Mouse (Mus musculus) ovary, adult 18-20 months (tissue): ENCODE measurements around the gene Glrx5.

Experiments used
- DNase-seq: peaks from one replicate; pipeline ENCODE4 v3.0.0; 2022; ENCODE audit warnings: low spot score, mixed read lengths

Glrx5 gene

GRCm38 (mm10) chr12:105073708-105074107, 41.2 kb downstream of the Glrx5 start:
- DNase-seq = no peak

GRCm38 (mm10) chr12:105075496-105075895, 43.0 kb downstream of the Glrx5 start:
- no peak for DNase-seq

- DNase-seq = no peak
Observed at GRCm38 (mm10) chr12:105076511-105076910, 44.0 kb downstream of the Glrx5 start.

GRCm38 (mm10) chr12:105077232-105077631, 44.7 kb downstream of the Glrx5 start:
- DNase-seq = no peak

GRCm38 (mm10) chr12:105084171-105084570, 51.7 kb downstream of the Glrx5 start:
- DNase-seq = no peak

- DNase-seq = no peak
Observed at GRCm38 (mm10) chr12:105084816-105085215, 52.3 kb downstream of the Glrx5 start.

- no peak for DNase-seq
Observed at GRCm38 (mm10) chr12:105085296-105085695, 52.8 kb downstream of the Glrx5 start.

- DNase-seq = no peak
Observed at GRCm38 (mm10) chr12:105086781-105087180, 54.3 kb downstream of the Glrx5 start.

- DNase-seq = no peak
Observed at GRCm38 (mm10) chr12:105087353-105087752, 54.9 kb downstream of the Glrx5 start.

- no peak for DNase-seq
Observed at GRCm38 (mm10) chr12:105089231-105089630, 56.7 kb downstream of the Glrx5 start.

- no peak for DNase-seq
Observed at GRCm38 (mm10) chr12:105091604-105092003, 59.1 kb downstream of the Glrx5 start.
